Mouse (Mus musculus): ENCODE data around the gene Gm21671.
"Not testable (repeated sequence)": the region's sequence is repeated elsewhere in the genome, so short reads cannot be mapped to it uniquely, and the experiment has no call there.

The Gm21671 gene

GRCm38 (mm10) chr5:25954317-25954716 lies at the start of gene Gm21671:
Gene Gm21671, minus strand, starts transcription at chr5:25954417.
- not testable (repeated sequence) for DNase-seq

DNA sequence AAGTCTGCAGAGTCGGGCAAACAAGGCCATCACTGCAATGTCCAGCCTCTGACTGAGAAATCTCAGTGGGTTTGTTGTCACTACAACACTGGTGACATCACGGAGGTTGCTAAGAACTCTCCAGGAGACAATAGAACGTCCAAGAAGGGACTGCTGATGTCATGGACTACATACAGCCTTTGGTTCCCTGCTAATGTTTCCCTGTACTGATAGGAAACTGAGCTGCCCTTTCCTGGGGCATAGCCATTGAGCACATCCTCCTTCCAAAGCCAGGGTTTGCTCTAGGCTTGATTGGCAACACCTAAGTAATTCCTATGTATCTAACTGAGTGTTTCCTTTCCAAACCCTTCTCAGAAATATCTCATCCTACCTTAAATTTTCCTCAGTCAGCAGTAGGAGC lies 34.3 kb upstream of the Gm21671 start, which contains the start of gene Gm21698:
Gene Gm21698 (minus strand): TSS at position 101 of the 400 bp plus-strand sequence.
- DNase-seq = not testable (repeated sequence)

DNA sequence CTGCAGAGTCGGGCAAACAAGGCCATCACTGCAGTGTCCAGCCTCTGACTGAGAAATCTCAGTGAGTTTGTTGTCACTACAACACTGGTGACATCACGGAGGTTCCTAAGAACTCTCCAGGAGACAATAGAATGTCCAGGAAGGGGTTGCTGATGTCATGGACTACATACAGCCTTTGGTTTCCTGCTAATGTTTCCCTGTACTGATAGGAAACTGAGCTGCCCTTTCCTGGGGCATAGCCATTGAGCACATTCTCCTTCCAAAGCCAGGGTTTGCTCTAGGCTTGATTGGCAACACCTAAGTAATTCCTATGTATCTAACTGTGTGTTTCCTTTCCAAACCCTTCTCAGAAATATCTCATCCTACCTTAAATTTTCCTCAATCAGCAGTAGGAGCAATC lies 18.3 kb upstream of the Gm21671 start, which contains the start of gene Gm21680:
Gene Gm21680 (minus strand): TSS at position 101 of the 400 bp plus-strand sequence.
- not testable (repeated sequence) for DNase-seq

DNA sequence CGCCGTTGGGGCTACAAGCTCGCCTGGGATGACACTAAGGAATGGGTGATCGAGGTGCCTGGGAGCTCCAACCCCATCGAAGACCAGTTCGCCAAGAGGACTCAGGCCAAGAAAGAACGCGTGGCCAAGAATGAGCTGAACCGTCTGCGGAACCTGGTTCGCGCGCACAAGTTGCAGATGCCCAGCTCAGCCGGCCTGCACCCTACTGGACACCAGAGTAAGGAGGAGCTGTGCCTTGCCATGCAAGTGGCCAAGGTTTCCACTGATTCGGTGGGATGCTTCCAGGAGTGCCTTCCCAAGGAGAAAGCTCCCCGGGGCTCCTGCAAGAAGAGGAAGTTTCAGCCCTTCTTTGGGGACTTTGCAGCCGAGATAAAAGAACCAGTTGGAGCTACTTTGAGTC lies 2.8 kb upstream of the Gm21671 start:
- DNase-seq = not testable (repeated sequence)

GRCm38 (mm10) chr5:25956611-25957010 lies 2.4 kb upstream of the Gm21671 start:
- DNase-seq = not testable (repeated sequence)

GRCm38 (mm10) chr5:25945391-25945790 lies 8.8 kb downstream of the Gm21671 start:
- not testable (repeated sequence) for DNase-seq

DNA sequence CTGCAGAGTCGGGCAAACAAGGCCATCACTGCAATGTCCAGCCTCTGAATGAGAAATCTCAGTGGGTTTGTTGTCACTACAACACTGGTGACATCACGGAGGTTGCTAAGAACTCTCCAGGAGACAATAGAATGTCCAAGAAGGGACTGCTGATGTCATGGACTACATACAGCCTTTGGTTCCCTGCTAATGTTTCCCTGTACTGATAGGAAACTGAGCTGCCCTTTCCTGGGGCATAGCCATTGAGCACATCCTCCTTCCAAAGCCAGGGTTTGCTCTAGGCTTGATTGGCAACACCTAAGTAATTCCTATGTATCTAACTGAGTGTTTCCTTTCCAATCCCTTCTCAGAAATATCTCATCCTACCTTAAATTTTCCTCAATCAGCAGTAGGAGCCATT lies 11.9 kb downstream of the Gm21671 start, which contains the start of gene Gm21663:
Gene Gm21663 (minus strand): TSS at position 101 of the 400 bp plus-strand sequence.
- DNase-seq = not testable (repeated sequence)
